Mouse (Mus musculus) heart, postnatal 10 days (tissue): ENCODE measurements around the gene Apmap. TPM values are rescaled to one million over a fixed set of nuclear protein-coding genes. Genes with fewer than 3 reads are reported as not detected.

Experiments
- total RNA-seq, 2 experiments: library from RNA; stranded (reverse); gene quantifications; 2 replicates each; pipeline ENCODE4 v1.2.3; 2021

The Apmap gene
- total RNA-seq, 2 experiments from 2014 or later: 45.6 to 62.8 TPM

Other genes with a start within 250 kb of the Apmap start
- gene 3300002I08Rik, start 245.8 kb downstream of the Apmap start, total RNA-seq: 1 to 10 TPM; 3.2 to 3.9 TPM
- 1 to 10 TPM; 4.0 to 8.4 TPM for gene Zfp442, start 157.1 kb downstream of the Apmap start, total RNA-seq
- gene Zfp345, start 123.5 kb downstream of the Apmap start, total RNA-seq: under 1 TPM; 0.30 to 0.53 TPM
- not detected for gene Cst7, start 38.2 kb downstream of the Apmap start, total RNA-seq
- gene Acss1, start 59.9 kb upstream of the Apmap start, total RNA-seq: 10 to 100 TPM; 66.8 to 68.2 TPM
- gene Vsx1, start 80.8 kb upstream of the Apmap start, total RNA-seq: not detected
- 10 to 100 TPM; 15.2 to 16.1 TPM for gene Entpd6, start 140.5 kb upstream of the Apmap start, total RNA-seq
- gene Pygb, start 178.2 kb upstream of the Apmap start, total RNA-seq: 100 to 1,000 TPM; 374 to 404 TPM